Mouse (Mus musculus): ENCODE measurements around the gene Prim2. TPM values are rescaled to one million over a fixed set of nuclear protein-coding genes. Genes with fewer than 3 reads are reported as not detected.
A peak's percentile ranks its signal among the peaks of the same experiment; 100 is the strongest.

Prim2 gene
- polyA plus RNA-seq, 1 experiment from 2014 or later: 16.1 TPM

- Histone ChIP-seq H3K4me2 (ENCODE audit: low read length) (no peak overlapping the region), H3K9me3 (replicated peaks; ENCODE audit: low read length) (no peaks in the 10 kb centered on the region), H3K4me1 (replicated peaks; ENCODE audit: insufficient read depth, low read length) (no peaks in the 10 kb centered on the region), H3K27ac (no peak overlapping the region), H3K9ac (ENCODE audit: low read depth, low read length) (no peak overlapping the region), H3K27me3 (ENCODE audit: insufficient read depth, low read length) (no peaks in the 10 kb centered on the region), H3K36me3 (ENCODE audit: insufficient read depth, low read length) (no peaks in the 10 kb centered on the region), H3K4me3 (replicated peaks; ENCODE audit: low read depth, low read length) (no peak overlapping the region)
- no peak for TF ChIP-seq CTCF (IDR thresholded peaks at IDR 0.05; ENCODE audit: low read depth)
- 72% methylated on average over 7 of the region's 7 CpGs for WGBS
- ATAC-seq (replicated peaks; ENCODE audit: low FRiP score, low read depth) (no peak), DNase-seq (ENCODE audit: low spot score) (no peak)
Observed at GRCm38 (mm10) chr1:33583817-33584589, 85.6 kb downstream of the Prim2 start.

GRCm38 (mm10) chr1:33578593-33578992 is 91.0 kb downstream of the Prim2 start:
- H3K36me3 ChIP-seq (ENCODE audit: insufficient read depth, low read length): no peaks in the 10 kb centered on the region
- no peaks in the 10 kb centered on the region for H3K9me3 ChIP-seq (replicated peaks; ENCODE audit: low read length)
- ATAC-seq (replicated peaks; ENCODE audit: low FRiP score, low read depth): no peak
- H3K9ac ChIP-seq (ENCODE audit: low read depth, low read length): no peak overlapping the region
- no peak overlapping the region for H3K27ac ChIP-seq
- 62% methylated on average over 6 of the region's 6 CpGs for WGBS
- H3K4me2 ChIP-seq (ENCODE audit: low read length): no peak overlapping the region
- DNase-seq (ENCODE audit: low spot score): no peak
- no peak for TF ChIP-seq CTCF (IDR thresholded peaks at IDR 0.05; ENCODE audit: low read depth)
- no peak overlapping the region for H3K4me3 ChIP-seq (replicated peaks; ENCODE audit: low read depth, low read length)
- H3K4me1 ChIP-seq (replicated peaks; ENCODE audit: insufficient read depth, low read length): no peaks in the 10 kb centered on the region
- H3K27me3 ChIP-seq (ENCODE audit: insufficient read depth, low read length): no peaks in the 10 kb centered on the region

- TF ChIP-seq CTCF (IDR thresholded peaks at IDR 0.05; ENCODE audit: low read depth): no peak
- H3K36me3 ChIP-seq (ENCODE audit: insufficient read depth, low read length): no peaks in the 10 kb centered on the region
- WGBS: 85% methylated on average over 6 of the region's 6 CpGs
- H3K4me2 ChIP-seq (ENCODE audit: low read length): no peak overlapping the region
- H3K9me3 ChIP-seq (replicated peaks; ENCODE audit: low read length): no peaks in the 10 kb centered on the region
- DNase-seq (ENCODE audit: low spot score) (no peak), ATAC-seq (replicated peaks; ENCODE audit: low FRiP score, low read depth) (no peak)
- H3K4me1 ChIP-seq (replicated peaks; ENCODE audit: insufficient read depth, low read length): no peaks in the 10 kb centered on the region
- H3K4me3 ChIP-seq (replicated peaks; ENCODE audit: low read depth, low read length): no peak overlapping the region
- H3K27me3 ChIP-seq (ENCODE audit: insufficient read depth, low read length): no peaks in the 10 kb centered on the region
- H3K27ac ChIP-seq: no peak overlapping the region
- H3K9ac ChIP-seq (ENCODE audit: low read depth, low read length): no peak overlapping the region
Observed at GRCm38 (mm10) chr1:33574459-33574858, 95.1 kb downstream of the Prim2 start.

- H3K27ac ChIP-seq: no peak overlapping the region
- H3K9me3 ChIP-seq (replicated peaks; ENCODE audit: low read length): no peaks in the 10 kb centered on the region
- DNase-seq (ENCODE audit: low spot score) (peak; percentile 19), ATAC-seq (replicated peaks; ENCODE audit: low FRiP score, low read depth) (no peak)
- H3K9ac ChIP-seq (ENCODE audit: low read depth, low read length): no peak overlapping the region
- H3K4me2 ChIP-seq (ENCODE audit: low read length): no peak overlapping the region
- TF ChIP-seq CTCF (IDR thresholded peaks at IDR 0.05; ENCODE audit: low read depth): peak; percentile 66
- no peaks in the 10 kb centered on the region for H3K27me3 ChIP-seq (ENCODE audit: insufficient read depth, low read length)
- H3K36me3 ChIP-seq (ENCODE audit: insufficient read depth, low read length): no peaks in the 10 kb centered on the region
- H3K4me3 ChIP-seq (replicated peaks; ENCODE audit: low read depth, low read length): no peak overlapping the region
- H3K4me1 ChIP-seq (replicated peaks; ENCODE audit: insufficient read depth, low read length): no peaks in the 10 kb centered on the region
- WGBS: 47% methylated on average over 7 of the region's 7 CpGs
Observed at GRCm38 (mm10) chr1:33565764-33566401, 103.7 kb downstream of the Prim2 start.

GRCm38 (mm10) chr1:33564032-33564431 is 105.6 kb downstream of the Prim2 start:
- no peak for DNase-seq (ENCODE audit: low spot score)
- H3K9me3 ChIP-seq (replicated peaks; ENCODE audit: low read length): no peaks in the 10 kb centered on the region
- 54% methylated on average over 6 of the region's 6 CpGs for WGBS
- no peaks in the 10 kb centered on the region for H3K4me1 ChIP-seq (replicated peaks; ENCODE audit: insufficient read depth, low read length)
- no peak overlapping the region for H3K9ac ChIP-seq (ENCODE audit: low read depth, low read length)
- H3K27ac ChIP-seq: no peak overlapping the region
- H3K27me3 ChIP-seq (ENCODE audit: insufficient read depth, low read length): no peaks in the 10 kb centered on the region
- no peak for TF ChIP-seq CTCF (IDR thresholded peaks at IDR 0.05; ENCODE audit: low read depth)
- H3K4me3 ChIP-seq (replicated peaks; ENCODE audit: low read depth, low read length): no peak overlapping the region
- no peak overlapping the region for H3K4me2 ChIP-seq (ENCODE audit: low read length)
- ATAC-seq (replicated peaks; ENCODE audit: low FRiP score, low read depth): no peak
- no peaks in the 10 kb centered on the region for H3K36me3 ChIP-seq (ENCODE audit: insufficient read depth, low read length)

GRCm38 (mm10) chr1:33563611-33564010 is 106.0 kb downstream of the Prim2 start:
- no peaks in the 10 kb centered on the region for H3K27me3 ChIP-seq (ENCODE audit: insufficient read depth, low read length)
- H3K4me2 ChIP-seq (ENCODE audit: low read length): no peak overlapping the region
- H3K36me3 ChIP-seq (ENCODE audit: insufficient read depth, low read length): no peaks in the 10 kb centered on the region
- H3K9me3 ChIP-seq (replicated peaks; ENCODE audit: low read length): no peaks in the 10 kb centered on the region
- H3K9ac ChIP-seq (ENCODE audit: low read depth, low read length): no peak overlapping the region
- no peaks in the 10 kb centered on the region for H3K4me1 ChIP-seq (replicated peaks; ENCODE audit: insufficient read depth, low read length)
- ATAC-seq (replicated peaks; ENCODE audit: low FRiP score, low read depth): no peak
- no peak overlapping the region for H3K27ac ChIP-seq
- TF ChIP-seq CTCF (IDR thresholded peaks at IDR 0.05; ENCODE audit: low read depth): no peak
- 80% methylated on average over 3 of the region's 3 CpGs for WGBS
- no peak for DNase-seq (ENCODE audit: low spot score)
- H3K4me3 ChIP-seq (replicated peaks; ENCODE audit: low read depth, low read length): no peak overlapping the region

Measured in kidney, postnatal 0 days (tissue).